Mouse (Mus musculus): Measurements from ENCODE around the gene Slco1c1.
"Not testable (repeated sequence)": the region's sequence is repeated elsewhere in the genome, so short reads cannot be mapped to it uniquely, and the experiment has no call there.

Slco1c1 gene

DNA sequence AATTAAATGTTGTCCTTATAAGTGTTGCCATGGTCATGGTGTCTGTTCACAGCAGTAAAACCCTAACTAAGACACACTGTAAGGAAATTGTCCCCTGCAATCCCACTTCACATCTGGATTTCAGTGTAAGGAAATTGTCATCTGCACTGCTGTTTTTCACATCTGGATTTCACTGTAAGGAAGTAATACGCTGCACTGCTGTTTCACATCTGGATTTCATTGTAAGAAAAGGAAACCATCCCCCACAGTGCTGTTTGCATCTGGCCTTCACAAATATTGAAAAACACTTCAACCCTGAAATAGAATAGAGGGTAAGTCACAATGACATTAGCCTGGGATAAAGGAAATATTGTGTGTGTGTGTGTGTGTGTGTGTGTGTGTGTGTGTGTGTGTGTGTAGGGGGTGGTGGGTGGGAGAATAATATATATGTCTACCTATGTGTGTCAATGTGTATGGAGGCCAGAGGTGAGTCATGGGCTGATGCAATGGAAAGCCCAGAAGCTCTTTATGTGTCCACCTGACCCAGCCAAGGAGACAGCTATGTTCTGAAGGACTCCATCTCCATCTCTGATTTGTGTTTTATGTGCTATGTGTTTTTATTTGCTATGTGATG lies 60.7 kb downstream of the Slco1c1 start:
- intact Hi-C loops (cut with DNase I), result no loop called here

DNA sequence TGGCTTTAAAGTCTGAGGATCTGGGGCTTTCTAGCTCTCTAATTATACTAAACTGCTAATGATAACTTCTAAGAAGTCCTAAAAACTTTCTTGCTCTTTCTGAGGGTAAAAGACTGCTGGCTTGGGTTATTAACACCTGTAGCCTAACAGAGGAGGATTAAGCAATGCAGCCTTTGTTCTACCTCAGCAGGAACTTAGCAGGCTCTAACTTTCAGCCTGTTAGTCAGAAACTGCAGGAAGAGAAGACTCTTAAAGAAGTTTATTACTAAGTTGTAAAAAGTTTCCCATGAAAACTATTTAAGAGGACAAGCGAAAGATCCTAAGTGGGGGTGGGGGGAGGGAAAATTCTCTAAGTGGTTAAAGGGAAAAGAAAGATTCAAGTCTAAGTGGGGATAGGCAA lies 65.8 kb downstream of the Slco1c1 start:
- intact Hi-C loops (cut with DNase I), result no loop called here

DNA sequence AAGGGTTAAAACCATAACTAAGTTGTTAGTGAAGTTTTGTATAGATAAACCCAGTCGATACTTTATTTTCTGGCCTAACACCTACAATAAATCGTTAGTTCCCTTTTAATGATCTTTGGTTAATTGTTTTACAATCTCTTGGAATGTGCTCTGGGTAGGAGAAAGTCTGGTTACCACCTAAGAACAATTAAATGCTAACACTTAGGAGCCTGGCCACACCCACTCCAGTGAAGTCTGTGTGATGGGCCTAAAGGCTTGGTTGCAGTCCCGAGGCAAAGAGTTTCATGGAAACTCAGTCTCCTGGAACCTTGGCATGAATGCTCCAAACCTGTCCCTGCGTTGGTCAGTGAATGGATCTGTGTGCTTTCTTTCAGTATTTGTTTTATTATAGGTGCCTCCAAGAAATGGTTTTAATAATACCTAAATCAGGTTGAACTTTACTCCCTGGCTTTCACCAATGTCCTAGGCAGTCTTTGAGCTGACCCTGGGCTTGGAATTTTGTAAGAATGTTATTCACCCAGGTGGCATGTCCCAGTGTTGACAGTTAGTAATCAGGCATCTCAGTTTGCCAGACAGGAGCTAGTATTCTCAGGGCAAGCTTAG lies 66.5 kb downstream of the Slco1c1 start:
- intact Hi-C loops (cut with DNase I), result not testable (repeated sequence)

DNA sequence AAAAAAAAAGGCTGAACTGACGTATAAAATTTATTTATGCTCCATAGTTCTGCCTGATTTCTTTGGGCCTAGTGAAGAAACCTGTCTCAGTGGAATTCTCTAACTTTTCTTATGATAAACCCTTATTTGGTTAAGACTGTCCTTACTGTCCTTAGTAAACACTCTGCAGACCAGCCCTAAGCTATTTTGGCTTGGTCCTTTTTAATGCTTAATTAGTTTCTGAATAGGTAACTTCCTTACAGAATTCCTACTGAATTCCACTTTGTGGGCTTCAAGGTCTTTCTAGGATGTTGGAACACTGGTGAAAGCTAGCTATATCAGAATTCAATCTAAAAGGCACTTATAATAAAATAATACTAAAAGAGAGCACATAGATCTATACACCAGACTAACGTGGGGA lies 71.9 kb downstream of the Slco1c1 start:
- intact Hi-C loops (cut with DNase I), result no loop called here

DNA sequence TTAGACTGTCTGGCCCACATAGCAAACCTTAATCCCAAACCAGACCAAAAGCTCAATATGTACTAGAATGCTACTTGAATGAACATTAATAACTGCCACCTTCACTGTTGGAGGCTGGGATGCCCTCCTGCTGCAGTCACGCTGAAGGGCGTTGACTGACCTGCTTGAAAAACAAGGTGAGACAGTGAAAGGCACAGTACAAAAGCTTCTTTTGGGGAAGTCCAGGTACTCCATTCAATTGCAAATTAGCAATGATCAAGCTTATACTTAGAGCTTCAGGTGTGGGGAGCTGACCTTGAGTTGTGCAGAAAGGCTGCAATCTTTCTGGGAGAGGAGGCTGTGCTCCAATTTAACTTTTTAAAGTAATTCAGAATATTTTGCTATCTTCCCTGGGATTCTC lies 72.9 kb downstream of the Slco1c1 start:
- intact Hi-C loops (cut with DNase I), result no loop called here

DNA sequence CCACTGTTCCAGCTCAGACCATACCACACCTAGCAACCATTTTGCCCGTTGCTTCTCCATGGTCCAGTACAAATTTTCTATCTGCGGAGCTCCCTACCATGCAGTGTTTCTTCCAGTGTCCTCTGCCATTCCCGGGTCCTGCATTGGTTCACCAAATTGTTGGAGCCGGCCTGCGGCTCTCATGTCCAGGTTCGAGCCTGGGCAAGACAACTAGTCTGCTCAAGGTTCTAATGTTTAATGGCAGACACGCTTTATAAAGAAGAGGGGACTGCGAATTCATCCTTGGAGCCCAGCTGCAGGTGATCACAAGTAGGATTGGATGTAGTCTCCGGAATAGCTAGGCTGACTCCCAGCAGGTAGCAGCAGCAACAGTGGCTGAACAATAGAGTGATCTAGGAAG lies 76.8 kb downstream of the Slco1c1 start:
- intact Hi-C loops (cut with DNase I), result no loop called here

DNA sequence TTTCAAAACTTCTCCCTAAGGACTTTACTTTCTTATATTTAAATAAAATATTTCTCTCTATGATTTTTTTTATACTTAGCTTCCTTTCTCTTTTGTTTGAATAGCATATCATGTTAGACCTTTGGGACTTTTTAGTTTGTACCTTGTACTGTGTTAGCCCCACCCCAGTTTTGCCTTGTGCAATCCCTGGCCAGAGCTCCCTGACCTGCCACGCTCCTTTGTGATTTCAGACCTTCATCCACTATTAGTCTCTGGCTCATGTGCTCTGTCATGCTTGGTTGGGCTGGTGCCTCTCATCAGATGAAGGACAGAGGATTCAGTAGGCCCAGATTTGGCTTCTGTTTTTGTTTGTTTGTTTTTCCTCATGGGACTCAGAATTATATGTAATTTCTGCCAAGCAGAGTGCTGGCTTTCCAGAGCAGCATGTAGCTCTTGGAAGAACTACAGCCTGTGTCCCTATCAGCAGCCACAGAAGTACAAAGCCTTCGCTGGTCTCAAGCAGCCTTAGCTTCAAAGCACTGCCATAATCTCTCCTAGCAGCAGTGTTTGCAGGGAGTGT lies 86.6 kb downstream of the Slco1c1 start:
- intact Hi-C loops (cut with DNase I), result no loop called here

DNA sequence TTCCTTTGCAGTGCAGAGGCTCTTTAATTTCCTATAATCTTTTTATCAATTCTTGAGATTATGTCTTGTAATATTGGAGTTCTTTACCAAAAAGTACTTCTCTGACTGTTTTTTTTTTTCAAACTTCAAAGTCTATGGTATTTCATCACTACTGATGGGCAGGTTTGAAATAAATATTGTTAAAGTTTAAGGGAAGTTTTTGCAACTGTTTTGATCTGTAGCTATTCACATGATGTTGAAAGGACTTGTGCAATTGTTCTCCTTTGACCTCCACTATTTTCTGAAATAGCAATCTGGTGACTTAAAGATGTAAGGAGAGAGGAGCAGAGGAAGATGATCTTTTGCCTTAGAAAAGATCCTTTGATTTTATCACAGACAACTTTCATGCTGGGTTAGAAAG lies 89.8 kb downstream of the Slco1c1 start:
- intact Hi-C loops (cut with DNase I), result no loop called here

DNA sequence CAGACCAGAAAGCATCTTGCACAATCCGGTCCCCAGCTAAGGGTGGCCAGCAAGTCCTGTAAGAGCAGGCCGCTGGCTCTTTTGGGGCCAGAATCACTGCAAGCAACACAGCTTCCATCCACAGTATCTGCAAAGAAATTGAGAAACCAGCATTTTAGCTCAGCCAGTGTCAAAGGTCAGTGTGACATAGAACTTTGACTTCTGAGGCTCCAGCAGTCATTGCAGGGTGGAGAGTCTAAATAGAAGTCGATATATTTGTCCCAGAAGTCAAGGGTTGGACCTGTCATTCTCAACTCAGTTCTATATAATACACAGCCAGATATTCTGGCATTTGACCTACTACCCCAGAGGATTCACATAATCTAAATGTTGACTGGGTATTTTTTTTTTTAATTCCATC lies 91.2 kb downstream of the Slco1c1 start:
- intact Hi-C loops (cut with DNase I), result no loop called here

All from adrenal gland (tissue).